Mouse (Mus musculus): Measurements from ENCODE around the gene Gm11037.

GRCm38 (mm10) chr2:131166172-131166571 is 32.9 kb downstream of the Gm11037 start:
- TF ChIP-seq CTCF (IDR thresholded peaks at IDR 0.05; ENCODE audit: low read depth, low read length) (no peak), POLR2A (IDR thresholded peaks at IDR 0.05; ENCODE audit: insufficient read depth, low read length) (no peak)
